Mouse (Mus musculus) cerebellum, postnatal 25 days (tissue): ENCODE results near the gene Tpsg1.
A peak's percentile ranks its signal among the peaks of the same experiment; 100 is the strongest.

ENCODE experiments used
- DNase-seq, 2 experiments: peaks; one replicate each; pipeline ENCODE4 v3.0.0; 2021; ENCODE audit warnings: mixed read lengths in 2 of 2

The Tpsg1 gene

GRCm38 (mm10) chr17:25408302-25408999, 39.4 kb downstream of the Tpsg1 start:
- DNase-seq, result no peak

- no peak for DNase-seq
These were observed 40.5 kb downstream of the Tpsg1 start for GRCm38 (mm10) chr17:25409621-25410020.

- no peak for DNase-seq
These were observed 41.1 kb downstream of the Tpsg1 start for GRCm38 (mm10) chr17:25410180-25410579.

- peak in 1 of 2 experiments; percentile 38 for DNase-seq
These were observed 41.7 kb downstream of the Tpsg1 start for GRCm38 (mm10) chr17:25410786-25411185.

GRCm38 (mm10) chr17:25411251-25411650, 42.2 kb downstream of the Tpsg1 start:
- no peak for DNase-seq

GRCm38 (mm10) chr17:25414209-25414608, 45.1 kb downstream of the Tpsg1 start:
- no peak for DNase-seq

GRCm38 (mm10) chr17:25414917-25415316, 45.8 kb downstream of the Tpsg1 start:
- DNase-seq, result no peak

GRCm38 (mm10) chr17:25415421-25415913, 46.4 kb downstream of the Tpsg1 start:
- DNase-seq, result no peak

- no peak for DNase-seq
These were observed 47.1 kb downstream of the Tpsg1 start for GRCm38 (mm10) chr17:25416219-25416618.

- DNase-seq, result no peak
These were observed 48.9 kb downstream of the Tpsg1 start for GRCm38 (mm10) chr17:25417990-25418389.

- DNase-seq, result no peak
These were observed 49.9 kb downstream of the Tpsg1 start for GRCm38 (mm10) chr17:25418926-25419325.

- no peak for DNase-seq
These were observed 51.9 kb downstream of the Tpsg1 start for GRCm38 (mm10) chr17:25420998-25421397.
